Mouse (Mus musculus) spleen, adult 2 months (tissue): Measurements from ENCODE around the gene Mtrf1l.

ENCODE experiments used
- CTCF ChIP-seq: fragments of 200-500 bp; IDR thresholded peaks from 2 replicates; pipeline ENCODE4 v1.5.1; 2011; ENCODE audit warnings: mild to moderate bottlenecking, inconsistent platforms; ENCODE audit not compliant: insufficient read depth, insufficient read length, insufficient replicate concordance; ENCODE audit errors: extremely low read depth
- POLR2A ChIP-seq: fragments of 200-500 bp; IDR thresholded peaks from 2 replicates; pipeline ENCODE4 v1.6.1; 2011; ENCODE audit warnings: low read depth, low read length, inconsistent platforms

GRCm38 (mm10) chr10:5805243-5805730, 18.4 kb downstream of the Mtrf1l start, which contains the start of gene Fbxo5:
- TF ChIP-seq CTCF (no peak), POLR2A (no peak)
